Mouse (Mus musculus): Measurements from ENCODE around the gene Ksr2.

The Ksr2 gene

DNA sequence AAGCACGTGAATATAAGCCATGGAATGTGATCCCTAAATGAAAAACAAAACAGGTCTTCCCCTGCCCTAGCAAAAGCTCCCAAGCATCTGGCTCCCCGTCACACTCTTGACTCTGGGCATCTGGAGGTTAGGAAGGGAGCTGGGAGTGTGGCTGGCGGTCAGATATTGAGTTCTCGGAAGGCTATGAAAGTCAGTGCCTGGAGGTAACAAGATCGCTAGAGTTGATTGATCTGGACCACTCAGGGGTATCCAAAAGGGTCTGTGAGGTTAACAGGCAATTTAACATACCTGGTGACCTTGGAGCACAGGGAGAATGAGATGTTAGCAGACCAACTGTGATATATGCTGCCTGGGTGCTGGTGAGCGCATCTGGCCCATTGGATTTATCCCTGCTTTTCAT lies 283.8 kb downstream of the Ksr2 start:
- no peak for DNase-seq

DNA sequence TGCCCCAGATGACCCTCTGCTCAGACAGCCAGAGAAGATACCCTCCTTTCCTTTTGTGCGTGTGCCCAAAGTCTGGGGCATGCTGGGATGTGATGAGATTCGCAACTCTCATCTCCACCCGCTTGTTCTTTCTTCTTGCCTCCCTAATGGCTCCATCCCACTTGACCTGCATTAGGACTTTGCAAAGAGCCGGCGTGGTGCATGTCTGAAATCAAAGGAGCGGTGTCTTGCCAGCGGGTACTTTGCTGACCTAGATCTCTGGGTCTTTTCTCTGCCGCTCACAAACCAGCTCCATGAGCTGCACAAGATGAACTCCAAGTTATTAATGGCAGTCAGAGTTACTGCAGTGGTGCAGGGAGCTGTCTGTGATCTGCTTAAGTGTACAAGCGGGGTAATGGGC lies 290.6 kb downstream of the Ksr2 start:
- peak; percentile 74 for DNase-seq

DNA sequence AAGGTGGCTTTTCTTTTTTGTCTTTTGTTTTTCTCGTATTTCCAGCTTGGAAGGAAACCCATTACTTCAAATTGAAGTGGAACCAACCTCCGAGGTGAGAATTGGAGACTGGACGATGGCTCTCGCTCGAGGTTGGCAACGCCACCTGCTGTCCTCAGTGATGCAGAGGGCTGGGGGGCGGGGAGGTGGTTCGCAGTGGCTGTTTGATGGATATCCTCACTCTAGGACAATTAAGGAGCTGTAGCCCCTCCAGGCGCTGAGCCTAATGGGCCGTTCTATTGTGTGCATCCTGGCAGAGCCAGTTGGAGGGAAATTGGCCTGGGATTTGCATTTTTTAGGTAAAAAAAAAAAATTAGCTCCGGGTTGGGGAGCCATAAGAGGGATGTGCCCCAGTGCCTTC lies 292.8 kb downstream of the Ksr2 start:
- peak; percentile 38 for DNase-seq

DNA sequence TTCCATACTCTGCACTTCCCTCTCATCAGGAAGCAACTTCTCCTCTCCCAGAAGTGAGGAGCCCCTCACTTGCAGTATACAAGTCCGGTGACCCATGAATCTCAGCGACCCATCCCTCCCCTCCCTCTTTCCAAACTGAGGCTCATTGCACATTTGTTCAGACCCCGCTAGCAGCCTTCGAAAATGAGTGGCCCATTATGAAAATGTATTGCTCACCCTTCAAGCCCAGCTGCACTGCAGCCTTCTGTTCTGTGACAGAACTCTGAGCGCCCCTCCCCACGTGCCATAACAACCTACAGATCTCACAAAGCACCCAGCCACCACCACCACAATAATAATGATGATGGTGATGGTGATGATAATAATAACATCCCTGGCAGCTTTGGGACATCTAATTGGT lies 295.5 kb downstream of the Ksr2 start:
- peak; percentile 76 for DNase-seq

DNA sequence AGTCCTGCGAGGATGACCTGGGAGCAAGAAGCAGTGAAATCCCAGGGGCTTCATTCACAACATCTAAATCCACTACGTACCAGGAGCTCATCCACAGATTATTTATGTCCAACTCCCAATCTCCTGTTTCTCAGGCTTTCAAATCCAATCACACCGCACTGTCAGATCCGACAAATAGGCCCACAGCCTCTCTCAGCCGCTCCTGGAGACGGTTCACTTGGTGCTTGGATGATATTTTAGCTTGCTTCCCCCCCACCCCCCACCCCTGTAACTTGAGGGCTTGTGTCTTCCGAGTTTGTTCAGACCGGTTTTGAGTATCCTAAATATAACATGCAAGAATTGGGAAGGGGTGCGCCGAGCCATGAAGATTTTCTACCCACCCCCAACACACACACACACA lies 297.8 kb downstream of the Ksr2 start:
- DNase-seq: no peak

DNA sequence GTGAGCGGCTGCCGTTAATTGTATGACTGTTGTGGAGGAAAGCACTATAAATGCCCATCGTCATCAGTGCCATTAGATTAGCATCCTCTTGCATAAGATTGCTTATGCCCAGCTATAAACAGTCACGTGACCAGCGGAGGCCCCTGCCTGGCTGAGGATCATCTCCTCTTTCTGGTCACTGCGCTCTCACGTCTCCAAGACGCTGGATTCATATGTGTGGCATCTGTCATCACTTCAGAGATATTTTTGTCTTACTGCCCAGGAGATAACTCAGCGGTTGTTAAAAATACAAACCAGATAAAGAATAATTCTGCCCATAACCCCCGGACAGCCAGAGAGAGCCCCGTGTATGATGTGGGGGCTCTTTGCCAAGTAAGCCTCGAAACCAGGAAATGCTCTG lies 298.4 kb downstream of the Ksr2 start:
- DNase-seq: no peak

DNA sequence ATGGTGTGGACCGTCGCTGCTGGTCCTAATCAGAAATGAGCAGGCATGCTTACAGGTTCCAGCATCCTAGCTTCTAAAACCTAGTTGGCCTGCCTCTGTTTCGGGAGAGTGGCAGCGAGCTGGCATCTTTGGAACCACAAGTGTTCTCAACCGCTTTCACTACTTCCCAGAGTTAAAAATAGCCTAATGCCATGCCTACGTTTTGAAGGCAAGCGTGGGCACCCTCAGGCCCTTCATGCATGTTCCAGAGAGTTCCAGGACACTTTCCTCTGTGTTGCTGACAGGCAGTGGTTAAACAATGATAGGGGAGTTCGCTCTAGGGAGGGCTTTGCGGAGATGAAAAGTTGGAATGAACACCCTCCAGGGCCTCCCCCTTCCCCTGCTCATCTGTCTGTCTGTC lies 303.3 kb downstream of the Ksr2 start:
- no peak for DNase-seq

DNA sequence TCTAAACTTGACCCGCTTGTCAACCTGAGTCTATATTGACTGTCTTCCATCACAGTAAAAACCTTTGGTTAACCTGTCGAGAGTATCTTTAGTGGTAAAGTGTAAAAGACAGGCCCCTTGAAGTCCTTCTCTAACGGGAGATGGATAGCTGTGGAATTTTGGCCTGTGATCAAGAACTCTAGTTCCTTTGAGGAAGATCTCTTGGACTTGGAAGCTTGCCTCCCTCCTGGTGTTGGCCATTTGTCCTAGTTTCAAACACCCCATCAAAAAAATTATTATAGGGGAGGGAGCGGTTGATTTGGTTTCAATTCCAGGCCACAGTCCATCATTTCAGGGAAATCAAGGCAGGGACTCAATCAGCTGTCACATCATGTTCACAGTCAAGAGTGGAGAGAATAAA lies 309.5 kb downstream of the Ksr2 start:
- DNase-seq: no peak

DNA sequence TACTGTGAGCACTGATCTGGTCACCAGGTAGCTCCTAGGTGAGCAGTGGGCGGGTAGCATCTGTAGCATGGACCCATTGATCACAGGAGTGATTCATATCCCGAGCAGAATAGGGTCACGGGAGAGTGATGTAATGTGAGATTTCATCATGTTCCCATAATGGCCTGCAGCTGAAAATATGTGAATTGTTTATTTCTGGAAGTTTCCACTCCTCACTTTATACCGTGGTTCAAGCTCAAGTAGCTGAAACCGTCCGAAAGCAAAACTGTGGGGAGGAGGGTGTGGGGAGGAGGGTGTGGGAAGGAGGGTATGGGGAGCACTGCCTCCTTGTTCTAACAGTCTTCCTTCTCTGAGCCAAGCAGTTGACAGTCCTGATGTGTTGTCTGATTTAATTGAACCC lies 312.7 kb downstream of the Ksr2 start:
- DNase-seq: no peak

DNA sequence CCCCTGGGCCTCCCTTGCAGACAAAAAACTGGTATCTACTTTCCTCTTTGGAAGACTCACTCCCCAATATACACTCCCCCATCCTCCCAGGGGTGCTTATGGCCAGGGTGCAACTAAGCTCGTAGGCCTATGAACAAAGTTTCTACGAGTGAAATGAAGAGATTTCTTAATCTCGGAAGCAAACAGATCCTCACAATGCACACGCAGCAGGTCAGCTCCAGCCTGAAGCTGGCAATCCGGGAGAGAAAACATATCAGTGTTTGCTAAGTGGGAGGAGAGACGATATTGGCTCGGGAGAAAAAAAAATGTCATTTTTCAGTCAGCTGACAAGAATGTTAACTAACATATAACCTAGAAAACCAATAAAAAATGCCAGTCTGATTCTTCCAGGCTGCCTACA lies 313.3 kb downstream of the Ksr2 start:
- DNase-seq: no peak

DNA sequence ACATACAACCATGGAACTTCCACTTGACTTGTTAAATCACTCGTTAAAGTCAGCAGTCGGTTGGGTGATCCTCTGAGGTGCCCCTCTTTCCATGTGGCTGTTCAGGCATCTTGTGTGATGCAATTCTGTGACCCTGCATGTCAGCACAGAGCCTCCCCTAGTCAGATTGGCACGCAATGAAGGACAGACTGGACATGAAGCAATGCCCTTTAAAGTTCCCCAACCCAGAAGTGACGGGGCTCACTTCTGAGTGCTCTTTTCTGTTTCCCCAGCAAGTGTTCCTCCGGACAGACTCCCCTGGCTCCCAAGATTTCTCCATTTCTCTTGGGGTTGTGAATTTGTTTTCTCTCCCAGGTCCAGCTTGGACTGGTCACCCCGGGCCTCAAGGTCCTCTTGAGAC lies 317.5 kb downstream of the Ksr2 start:
- DNase-seq: no peak

DNA sequence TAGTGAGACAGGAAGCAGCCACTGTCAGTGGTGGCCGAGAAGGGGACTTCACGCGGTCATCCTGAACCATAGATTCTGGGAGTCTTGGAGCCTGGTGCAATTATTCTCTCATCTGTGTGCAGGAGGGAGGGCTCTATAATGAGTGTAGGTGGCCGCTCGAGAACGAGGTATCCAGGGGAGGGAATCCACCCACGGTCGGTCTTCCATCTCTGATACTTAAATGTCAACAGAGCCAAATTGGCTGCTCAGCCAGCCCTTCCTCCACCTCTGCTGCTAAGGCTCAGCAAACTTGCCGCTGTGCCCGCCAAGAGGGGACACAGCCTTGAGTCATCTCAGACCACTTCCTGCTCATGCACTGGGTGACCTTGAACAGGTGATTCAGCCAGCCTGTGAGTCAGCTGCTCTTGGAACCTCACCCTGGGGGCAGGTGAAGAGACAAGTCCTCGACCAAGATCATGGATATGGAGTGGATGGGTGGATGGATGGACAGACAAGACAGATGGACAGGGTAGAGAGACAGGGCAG lies 330.9 kb downstream of the Ksr2 start:
- DNase-seq: no peak

DNA sequence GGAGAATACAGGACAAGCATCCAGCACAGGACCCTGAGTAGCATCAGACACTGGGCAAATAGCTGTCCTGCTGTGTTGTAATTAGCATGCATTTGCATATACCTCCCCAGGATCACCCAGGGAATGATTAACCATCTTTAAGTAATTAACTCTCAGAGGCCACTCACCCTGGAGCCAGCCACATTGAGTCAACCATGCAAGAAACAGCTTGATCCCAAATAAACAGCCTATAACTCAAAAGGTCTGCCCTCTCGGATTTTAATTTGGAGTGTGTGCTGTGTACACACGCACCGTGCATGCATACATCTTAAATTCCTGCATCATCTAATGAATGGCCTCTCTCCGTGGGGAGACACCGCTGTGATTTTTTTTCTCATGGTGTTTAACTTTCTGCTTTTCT lies 335.6 kb downstream of the Ksr2 start:
- DNase-seq: no peak

DNA sequence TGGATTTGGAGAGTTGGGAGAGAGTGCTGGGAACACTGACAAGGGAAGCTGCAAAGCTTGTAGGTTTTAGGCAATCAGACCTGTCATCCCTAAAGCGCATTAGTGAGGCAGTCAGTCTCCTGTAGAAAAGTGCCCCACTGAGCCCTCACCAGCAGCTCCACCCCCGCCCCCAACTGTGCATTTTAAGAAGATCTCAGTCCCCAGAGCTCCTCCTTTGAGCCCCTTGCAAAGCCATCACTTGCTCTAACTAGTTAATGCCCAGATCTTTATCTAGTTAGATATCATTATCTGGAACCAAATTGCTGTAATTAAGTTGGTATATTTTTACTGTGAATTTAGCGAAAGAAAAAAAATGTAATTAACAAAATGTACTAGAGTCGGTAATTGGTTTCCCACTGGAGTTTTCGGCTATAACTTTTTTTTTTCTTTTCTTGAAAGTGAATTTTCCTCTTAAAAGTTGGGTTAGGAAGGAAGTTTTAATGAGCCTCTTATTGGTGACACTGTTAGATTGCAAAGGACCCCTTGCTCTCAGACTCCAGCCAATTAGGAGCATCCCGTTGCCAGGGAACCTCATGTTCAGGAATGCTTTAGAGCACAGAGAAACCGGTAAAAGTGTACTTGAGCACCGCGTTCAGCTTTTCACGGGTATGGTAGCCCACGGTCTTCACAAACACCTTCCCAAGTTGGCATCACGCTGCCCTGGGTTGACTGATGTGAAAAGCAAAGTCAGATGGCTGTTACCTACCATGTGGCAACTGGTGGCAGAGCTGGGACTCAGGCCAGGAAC lies 344.1 kb downstream of the Ksr2 start:
- DNase-seq: peak; percentile 30

DNA sequence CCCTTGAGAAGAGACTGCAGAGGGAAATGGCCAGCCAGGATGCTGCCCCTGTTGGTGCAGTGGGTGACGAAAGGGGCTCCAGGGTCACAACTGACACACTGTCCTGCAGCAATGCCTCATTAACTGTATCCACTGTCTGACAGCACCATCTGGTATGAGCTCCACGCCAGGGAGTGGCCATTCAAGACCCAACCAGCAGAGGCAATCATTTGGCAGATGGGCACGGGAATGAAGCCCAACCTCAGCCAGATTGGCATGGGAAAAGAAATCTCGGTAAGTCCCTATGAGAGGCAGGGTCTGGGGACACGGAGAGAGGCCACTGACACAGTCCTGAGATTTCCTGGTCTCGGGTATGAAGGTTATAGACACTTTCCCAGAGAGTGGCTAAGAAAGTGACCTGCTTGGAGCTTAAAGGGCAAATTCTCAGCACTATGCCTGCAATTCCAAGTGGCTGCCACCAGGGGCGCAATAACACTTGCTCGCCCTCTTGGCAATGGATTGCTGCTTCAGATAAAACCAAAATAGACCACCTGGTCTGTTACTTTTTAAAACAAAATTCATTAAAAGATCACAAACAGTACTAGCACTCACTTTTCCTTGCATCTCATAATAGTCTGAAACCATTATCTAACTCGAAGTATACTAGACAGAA lies 347.5 kb downstream of the Ksr2 start:
- DNase-seq: no peak

DNA sequence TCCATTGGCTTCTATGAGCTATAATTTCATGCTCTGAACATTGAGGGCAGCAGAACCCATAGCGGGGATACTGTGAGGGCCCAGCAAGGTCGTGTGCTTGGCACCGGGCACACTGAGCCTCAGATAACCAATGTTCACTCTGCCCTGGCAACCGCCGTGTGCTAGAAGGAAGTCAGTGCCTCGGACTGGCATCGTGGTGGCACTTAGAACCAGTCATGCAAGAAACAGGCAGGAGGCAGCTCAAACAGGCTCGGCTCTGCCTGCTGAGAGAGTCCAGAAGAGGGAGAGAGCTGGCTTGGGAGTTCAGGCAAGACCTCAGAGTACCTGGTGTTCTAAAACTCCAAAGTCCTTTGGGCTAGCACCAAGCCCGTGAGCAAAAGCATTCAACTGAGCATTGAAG lies 350.7 kb downstream of the Ksr2 start:
- no peak for DNase-seq

DNA sequence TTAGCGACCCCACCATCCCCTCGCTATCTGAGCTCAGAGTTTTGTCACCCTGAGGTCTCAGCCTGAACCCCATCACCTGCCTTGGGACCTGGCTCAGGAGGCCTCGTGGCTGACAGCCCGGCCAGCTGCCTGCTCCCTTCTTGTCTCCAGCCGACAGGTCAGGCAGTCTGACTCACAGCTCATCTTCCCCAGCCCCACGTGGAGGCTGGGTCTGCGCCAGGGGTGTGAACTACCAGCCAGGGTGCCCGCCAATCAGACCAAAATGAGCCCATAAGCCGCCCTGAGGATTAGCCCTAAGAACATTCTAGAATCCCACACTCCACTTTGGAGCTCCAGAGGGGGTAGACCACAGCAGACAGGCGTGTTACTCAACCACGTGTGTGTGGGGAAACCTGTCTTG lies 365.4 kb downstream of the Ksr2 start:
- DNase-seq: peak; percentile 59

DNA sequence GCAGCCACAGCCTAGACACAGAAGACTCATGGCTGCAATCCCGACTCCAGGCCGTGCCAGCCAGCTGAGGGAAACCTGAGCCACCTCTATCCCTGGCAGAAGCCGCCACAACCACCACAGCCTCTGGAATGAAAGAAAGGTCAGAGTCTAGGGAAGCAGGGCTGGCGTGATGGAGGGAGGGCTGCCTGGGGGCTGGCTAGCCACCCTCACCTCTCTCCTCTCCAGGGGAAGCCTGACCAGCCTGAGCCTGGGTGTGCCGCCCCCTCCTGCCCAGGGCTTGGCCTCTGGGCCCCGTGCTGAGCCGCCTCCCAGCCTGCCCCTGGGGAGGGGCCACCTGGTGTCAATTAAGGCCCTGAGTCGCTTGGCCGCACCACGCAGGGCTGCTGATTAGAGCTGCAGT lies 366.9 kb downstream of the Ksr2 start, which contains the start of gene Nos1:
Nos1 (plus strand) TSS at position 352 of the 400 bp plus-strand sequence.
- DNase-seq: no peak

DNA sequence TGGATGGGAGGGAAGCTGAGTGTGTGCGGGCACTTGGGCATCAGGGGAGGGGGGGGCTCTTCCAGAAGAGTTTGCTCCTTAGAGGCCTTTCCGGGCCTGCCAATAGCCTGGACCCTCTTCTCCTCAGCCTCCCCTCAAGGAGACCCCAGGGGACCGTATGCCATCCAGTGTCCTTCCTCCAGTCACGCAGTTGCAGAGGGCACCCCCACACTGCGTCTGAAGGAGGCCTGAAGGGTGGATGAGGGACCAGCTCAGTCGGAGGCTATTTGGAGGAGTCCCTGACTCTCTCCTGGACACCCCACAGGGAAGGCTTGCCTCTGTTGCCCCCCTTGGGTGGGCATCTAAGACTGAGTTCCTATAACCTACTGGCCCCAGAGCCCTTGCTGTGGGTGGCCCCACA lies 367.4 kb downstream of the Ksr2 start:
- DNase-seq: no peak

DNA sequence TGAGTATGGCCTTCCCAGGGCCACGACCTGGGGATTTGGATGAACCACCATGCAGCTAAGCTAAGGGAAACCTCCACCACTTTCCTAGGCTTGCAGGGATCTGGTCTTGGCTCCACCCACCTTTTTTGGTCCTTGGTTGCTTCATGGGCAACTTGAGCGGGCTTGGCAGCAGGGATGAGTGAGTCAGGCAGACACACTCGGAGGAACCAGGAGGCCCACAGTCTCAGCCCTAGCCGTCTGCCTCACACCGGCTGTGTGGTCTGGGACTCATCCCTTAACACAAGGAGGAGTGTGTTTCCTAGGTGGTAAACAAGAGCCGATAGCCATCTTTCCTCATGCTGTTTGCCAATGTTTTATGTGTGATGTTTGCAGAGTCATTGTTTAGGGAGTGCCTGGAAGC lies 376.3 kb downstream of the Ksr2 start:
- no peak for DNase-seq

DNA sequence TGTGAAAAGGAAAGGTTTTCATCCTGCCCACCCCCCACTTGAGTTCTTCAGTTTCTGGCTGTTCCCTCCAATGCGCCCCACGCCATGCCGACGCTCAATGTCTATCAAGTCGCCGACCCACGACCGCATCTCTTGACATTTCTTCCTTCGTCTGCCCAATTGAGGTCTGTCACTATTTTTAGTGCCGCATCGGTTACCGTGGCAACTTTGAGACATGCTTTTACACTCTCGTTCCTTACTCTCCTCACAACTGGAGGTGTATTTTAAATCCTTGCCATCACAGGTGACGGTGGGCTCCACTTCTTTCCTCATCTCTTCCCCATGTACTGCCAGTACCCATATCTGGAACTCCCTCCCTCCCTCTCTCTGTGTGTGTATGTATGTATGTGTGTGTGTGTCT lies 378.1 kb downstream of the Ksr2 start:
- DNase-seq: peak; percentile 10

DNA sequence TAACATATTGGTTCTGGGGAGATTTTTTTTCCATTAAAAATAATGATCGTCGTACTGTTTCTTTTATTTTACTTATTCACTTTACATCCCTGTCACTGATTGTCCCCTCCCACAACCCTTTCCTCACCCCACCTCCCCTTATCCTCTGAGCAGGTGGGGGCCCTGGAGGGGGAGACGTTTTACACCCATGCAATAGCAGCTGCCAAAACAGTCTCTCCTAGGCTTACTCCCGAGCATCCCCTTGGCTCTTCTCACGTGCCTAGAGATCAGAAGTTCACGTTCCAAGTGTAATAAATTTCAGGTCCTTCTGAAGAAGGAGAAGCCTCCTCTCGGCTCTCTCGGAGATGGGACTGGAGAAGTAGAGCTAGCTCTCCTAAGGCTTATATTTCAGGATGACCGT lies 387.0 kb downstream of the Ksr2 start:
- DNase-seq: no peak

DNA sequence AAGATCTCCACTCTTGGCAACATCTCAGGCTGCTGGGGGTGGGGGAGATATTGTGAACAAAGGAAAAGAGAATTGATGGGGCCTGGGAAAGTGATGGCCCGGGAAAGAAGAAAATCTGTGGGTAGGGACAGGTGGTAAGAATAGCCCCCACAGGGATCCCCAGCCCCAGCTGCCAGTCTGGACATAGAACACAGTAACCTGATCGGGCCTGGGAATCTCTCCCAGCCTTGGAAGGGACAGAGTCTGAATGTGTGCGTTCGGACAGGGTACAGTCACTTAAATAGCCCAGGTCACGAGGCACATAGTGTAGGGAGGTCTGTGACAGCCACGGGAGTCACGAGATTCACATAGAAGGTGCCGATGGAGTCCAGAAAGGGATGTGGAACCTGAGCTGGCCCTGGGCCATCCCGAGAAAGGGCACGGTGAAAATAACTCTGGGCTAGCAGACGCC lies 388.3 kb downstream of the Ksr2 start:
- no peak for DNase-seq

DNA sequence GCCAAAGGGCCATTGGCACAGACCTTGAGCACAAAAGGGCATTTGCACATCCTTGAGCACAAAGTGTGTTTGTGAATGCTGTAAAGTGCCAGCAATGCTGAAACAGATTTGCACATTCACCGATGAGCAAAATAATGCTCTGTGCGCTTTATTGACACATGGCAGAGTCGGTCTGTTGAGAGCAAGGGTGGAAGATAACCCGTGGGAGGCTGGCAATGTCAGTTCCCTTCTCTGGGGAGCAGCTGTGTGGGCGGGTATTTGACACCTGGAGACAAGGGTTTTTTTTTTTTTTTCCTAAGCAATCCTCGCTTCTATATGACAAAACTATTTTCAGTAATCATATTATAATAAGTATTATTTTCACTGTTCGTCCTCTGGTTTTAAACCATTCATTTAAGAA lies 389.8 kb downstream of the Ksr2 start:
- DNase-seq: no peak

DNA sequence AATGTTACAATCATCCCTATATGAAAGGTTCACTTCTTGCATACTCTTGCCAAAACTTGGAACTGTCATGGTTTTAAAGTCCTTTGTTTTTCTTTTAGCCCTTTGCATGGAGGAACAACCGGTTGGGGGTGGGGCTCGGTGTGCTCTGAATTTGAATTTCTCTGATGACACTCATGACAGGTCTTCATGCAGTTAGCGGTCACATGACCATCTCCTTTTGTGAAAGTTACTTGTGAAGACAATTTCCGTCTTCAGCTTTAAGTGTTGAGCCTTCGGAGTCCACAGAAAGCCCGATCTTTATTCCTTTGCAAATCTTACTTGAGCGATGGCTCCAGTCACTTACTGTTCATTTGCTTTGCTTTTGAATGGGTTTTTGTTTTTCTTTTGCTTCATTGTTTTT lies 397.1 kb downstream of the Ksr2 start:
- no peak for DNase-seq
